Mouse (Mus musculus) heart, adult 11 months (tissue): ENCODE measurements around the gene 1110065P20Rik.
A peak's percentile ranks its signal among the peaks of the same experiment; 100 is the strongest.

Experiments
- DNase-seq: peaks from one replicate; pipeline ENCODE4 v3.0.0; 2022

1110065P20Rik gene

DNA sequence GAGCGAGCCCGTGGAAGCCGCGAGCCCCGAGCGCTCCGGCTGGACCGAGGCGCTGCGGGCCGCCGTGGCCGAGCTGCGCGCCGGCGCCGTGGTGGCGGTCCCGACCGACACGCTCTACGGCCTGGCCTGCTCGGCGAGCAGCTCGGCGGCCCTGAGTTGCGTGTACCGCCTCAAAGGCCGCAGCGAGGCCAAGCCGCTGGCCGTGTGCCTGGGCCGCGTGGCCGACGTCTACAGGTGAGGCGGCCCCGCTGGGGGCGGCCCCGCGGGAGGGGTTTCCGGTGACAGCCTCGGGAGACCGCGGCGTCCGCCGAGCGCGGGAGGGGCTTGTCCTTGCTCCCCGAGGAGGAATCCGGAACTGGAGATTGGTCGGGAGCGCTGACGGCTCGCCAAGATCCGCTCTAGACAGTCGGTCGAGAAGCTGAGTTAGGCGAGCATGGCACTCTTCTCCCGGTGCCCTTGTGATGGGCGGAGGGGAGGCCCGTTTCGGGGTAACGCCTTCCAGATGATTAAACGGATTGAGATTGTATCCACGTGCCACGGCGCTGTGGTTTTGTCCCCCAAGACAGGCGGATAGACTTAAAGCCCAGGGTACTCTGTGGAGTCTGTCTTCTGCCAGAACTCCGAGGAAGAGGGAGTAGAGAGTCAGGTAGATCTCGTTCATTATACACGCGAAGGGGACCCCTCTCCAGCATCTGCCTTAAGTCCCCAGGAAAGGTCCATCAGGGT is at the start of gene 1110065P20Rik:
TSS of gene 1110065P20Rik (minus strand) at position 264 of the 726 bp plus-strand sequence.
- peak; percentile 98 for DNase-seq

DNA sequence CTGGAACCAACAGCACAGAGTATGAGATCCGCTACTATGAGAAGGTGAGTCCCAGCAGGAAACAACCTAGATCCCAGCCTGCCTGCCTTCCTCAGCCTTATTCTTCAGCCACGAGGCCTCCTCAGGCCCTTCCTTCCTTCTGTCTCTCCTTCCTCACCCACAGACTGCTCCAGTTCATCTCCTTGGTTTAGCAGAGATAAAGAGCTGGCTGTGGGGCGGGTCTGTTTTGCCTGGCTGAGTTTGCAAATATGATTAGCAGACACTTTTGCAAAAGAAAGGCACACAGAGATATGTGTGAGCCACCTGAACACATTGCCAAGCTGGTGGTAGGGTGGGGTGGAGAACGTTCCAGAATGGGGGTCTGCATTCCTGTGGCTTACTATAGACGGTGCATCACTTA is 48.9 kb upstream of the 1110065P20Rik start:
- DNase-seq = no peak

DNA sequence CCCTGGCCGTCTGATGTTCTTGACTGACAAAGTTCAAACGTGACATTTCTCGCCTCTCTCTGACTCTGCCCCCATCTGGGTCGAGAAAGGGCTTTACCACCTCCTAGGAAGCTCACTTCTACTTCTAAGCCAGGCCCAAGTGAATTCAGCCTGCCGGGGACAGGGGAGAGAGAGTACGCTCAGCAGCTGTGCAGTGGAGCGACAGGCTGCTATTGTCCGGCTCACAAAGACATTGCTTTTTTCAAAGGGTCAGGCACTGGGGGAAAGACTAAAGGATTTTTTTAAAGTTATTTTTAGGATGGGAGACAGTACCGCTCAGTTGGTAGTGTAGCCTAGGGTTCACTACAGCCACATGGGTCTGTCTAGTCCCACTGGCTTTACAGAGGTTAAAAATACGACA is 47.4 kb upstream of the 1110065P20Rik start:
- no peak for DNase-seq

DNA sequence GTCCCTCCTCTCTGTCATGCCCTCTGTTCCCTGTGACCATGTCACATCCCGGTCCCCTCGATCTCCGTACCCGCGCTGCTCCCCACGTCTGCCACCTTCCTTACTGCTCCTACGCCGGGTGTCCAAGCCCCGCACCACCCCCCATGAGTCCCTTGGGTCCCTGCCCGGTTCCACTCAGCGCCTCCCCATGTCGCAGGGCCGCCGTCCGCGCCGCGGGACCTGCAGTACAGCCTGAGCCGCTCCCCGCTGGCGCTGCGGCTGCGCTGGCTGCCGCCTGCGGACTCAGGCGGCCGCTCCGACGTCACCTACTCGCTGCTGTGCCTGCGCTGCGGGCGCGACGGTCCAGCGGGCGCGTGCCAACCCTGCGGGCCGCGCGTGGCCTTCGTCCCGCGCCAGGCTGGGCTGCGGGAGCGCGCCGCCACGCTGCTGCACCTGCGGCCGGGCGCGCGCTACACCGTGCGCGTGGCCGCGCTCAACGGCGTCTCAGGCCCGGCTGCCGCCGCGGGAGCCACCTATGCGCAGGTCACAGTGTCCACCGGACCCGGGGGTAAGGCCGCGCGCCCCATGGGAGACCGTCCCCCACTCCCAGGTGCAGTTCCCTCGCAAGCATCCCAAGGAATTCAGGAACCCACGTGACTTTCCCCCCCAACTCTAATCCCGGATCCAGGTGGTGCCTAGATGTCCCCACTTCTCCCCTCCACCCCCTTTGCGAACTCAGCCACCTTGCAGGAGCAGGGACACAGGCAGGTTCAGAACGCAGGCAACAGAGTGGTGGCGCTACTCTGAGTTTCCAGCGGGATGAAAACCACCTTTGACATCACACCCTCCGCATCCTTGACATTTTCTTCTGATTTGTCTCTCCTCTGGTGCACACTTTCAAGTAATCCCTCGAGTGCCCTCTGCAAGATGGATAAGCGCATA is 43.8 kb upstream of the 1110065P20Rik start:
- no peak for DNase-seq

DNA sequence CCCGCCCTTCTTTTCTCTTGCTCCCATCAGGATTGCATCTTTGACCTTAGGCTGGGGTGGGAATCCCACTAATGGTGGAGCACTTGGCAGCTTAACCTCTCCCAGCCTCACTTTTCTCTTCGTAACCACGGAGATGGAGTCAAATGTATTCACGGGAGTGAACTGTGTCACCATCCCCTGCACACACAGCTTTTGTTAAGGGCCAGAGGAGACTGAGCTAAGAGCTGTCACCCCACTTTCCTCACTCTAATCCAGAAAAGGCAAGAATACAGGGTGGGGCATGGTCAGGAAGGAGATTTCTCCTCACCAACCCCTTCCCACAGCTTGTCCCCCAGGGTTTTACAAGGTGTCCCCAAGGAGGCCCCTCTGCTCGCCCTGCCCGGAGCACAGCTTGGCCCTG is 42.8 kb upstream of the 1110065P20Rik start:
- no peak for DNase-seq

DNA sequence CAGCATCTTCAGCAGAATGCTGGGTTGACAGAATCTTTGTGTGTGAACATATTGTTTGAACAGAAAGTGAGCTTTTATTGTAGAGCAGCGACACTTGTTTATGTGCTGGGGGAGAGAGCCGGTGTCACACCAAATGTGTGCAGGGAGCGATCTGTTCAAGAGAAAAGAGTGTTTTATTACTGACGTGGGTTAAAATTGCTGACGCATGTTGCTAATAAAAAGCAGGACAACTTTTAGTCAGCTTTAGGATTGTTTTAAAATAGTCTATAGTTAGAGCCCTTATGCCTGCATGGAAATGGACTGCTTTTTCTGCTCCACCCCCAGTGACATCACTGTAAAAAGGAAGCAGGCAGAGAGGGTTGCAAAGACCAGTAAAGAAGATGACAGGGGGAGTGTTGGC is 39.8 kb upstream of the 1110065P20Rik start:
- no peak for DNase-seq

DNA sequence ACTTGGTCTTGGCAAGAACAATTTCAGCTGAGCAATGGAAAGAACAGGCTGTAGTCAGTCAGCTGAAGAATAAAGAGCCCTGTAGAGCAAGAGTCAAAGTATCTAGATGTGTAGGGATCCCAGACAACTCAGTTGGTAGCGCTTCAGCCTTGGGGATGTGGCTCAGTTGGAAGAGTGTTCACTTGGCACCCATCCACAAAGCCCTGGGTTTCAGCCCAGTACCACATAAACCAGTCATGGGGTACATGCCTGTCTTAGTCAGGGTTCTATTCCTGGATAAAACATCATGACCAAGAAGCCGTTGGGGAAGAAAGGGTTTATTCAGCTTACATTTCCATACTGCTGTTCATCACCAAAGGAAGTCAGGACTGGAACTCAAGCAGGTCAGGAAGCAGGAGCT is 38.9 kb upstream of the 1110065P20Rik start:
- no peak for DNase-seq

DNA sequence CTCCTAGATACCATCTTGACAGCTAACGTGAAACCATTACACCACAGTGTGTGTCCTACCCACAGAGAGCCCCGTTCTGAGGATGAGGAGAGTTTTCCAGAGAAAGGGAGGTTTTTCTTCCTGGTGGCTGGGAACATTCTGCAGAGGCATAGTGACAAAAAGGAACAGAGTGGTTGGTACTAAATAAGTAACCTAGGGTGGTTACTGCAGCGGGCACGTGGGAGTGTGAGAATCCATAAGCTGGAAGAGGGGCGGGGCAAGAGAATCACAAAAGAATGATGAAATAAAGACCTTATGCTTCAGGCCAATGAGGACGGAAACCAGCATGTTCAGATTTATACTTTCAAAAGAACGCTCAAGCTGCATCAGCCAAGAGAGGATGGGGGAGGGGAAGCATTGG is 37.7 kb upstream of the 1110065P20Rik start:
- DNase-seq = no peak

DNA sequence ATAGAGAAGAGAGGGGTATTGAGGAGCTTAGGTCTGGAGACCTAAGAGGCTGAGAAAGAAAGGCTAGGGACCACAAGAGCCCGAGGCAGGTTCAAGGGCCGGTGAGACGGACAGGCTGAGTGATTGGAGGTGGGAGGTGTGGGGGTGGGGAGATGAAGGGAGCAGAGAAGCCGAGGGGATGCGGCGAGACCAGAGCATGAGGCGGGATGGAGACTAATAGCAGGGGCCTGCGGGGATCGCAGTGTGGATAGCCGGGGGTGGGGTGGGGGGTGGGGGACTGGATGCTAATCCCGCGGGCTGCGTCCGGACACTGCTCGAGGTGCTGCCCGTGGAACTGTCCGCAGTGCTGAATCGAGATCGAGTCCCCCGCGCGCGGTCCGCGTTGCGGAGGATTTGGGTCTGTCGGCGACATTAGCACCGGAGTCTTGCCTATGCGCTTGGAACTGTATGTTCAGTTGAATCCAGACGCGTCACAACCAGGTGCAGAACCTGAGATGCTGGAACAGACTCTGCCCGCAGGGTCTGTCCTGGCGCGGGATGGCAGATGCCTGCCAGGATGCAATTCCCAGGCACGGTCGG is 31.2 kb upstream of the 1110065P20Rik start:
- DNase-seq = no peak

DNA sequence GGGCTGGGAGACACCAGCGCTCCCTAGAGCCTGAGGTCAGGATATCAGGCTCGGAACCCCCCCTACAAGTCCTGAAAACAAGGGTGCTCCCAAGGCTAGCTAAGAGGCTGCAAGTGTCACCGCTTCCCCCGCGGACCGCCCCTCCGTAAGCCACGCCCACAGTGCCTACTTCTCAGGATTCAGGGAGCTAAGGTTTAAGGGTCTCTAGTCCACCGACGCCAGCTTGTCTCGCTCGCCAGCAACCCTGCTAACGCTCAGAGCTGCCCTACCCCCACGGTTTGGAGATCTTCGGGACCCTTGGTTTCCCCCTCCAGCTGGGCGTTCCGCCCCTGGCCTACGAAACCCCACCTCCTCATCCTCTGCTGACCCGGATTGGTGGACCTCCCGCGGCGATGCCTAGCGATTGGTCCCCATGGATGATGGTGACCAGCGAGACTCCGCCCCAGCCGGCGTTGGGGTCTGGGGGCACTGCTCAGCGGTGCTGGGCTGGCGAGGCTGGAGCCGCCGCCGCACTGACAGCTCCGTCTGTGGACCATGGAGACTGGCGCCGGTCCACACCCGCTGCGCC is 30.4 kb upstream of the 1110065P20Rik start:
- DNase-seq = no peak

DNA sequence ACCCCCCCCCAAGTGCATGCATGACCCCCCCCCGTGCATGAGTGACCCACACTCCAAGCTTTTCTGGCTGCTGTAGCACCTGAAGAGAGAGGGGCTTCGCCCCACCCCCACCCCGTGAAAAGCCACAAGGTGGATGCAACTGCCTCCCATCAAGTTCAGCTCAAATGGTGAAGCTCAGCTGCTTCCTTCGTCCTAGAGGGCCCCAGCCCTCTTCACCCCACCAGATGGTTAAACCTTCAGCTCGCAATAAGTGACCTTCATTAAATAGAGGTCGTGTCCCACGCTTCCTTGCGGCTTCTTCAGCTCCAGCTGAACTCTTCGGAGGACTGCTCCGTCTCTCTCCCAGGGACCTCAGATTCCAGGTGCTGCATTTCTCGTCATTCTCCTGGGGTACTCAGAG is 29.6 kb upstream of the 1110065P20Rik start, which contains the start of gene Epha10:
TSS of gene Epha10 (plus strand) at position 301 of the 400 bp plus-strand sequence.
- no peak for DNase-seq

DNA sequence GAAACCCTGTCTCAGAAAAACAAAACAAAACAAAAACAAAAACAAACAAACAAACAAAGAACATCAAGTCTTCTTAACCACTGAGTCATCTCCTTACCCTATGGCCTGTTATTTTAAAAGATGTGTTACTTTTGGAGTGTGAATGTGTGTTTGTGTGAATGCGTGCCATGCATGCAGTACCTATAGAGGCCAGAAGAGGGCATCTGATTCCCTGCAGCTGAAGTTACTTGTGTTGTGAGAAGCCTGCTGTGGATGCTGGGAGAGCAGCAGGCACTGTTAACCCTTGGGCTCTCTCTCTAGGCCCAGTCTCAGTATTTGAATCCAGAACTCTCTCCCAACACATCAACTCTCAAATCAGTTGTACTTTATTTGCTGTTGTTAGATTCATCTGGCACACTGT is 21.7 kb upstream of the 1110065P20Rik start:
- DNase-seq = no peak

DNA sequence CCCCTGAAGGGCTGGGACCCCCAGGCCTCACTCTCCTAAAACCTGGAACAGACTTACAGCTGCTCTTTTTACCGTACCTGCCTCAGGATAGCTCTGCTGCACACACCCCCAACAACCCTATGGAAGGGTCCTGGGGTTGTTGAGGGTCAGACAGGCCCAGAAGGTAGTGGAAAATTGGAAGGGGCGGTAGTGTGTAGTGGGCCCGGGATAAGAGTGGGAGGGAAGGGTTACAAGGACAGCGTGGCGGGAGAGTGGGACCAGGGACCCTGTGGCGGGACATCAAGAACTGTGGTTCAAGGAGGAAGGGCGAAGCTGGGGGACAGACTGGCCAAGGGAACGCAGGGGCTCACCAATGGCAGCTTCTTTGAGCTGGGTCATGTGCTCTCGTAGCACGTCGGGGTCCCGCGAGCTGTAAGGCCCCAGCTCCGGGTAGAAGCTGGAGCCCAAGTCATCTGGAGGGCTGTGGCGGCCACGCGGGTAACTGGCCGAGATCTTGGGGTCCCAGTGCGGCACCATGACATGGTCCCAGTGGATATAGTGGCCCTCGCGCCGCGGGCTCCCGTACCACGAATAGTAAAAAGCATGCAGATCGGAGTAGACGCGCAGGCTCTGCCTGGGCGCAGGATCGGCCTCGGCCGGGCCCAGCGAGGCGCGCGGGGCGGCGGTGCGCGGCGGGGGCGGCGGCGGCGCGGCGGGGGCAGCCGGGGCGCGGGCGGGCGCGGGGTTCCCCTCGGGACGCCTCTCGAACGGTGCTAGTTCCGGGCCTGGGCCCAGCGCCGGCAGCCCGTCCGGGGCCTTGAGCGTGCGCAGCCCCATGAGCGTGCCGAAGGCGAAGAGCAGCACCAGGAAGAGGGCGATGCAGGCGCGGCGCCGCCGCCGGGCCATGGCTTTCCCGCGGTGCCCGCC is 10.5 kb upstream of the 1110065P20Rik start, which contains the start of gene Maneal:
TSS of gene Maneal (minus strand) at position 889 of the 906 bp plus-strand sequence.
- no peak for DNase-seq

DNA sequence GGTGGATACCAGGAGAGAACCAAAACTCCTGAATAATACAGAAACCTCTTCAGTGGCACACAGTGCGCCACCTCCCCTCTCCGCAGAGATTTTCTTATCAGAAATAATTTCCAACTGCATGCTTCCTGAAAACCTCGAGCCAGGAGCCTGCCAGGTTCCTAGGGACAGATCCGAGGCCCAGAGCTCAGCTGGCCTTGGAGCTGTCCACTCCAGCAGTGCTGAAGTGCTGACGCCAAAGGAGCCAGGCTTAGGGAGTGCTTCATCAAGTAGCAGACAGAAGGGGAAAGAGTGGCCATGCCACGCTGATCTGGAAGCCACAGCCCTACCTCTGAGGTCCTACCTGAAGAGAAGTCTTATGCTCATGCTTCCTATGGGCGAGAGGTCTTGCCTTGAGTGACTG is 9.4 kb upstream of the 1110065P20Rik start:
- DNase-seq = no peak

DNA sequence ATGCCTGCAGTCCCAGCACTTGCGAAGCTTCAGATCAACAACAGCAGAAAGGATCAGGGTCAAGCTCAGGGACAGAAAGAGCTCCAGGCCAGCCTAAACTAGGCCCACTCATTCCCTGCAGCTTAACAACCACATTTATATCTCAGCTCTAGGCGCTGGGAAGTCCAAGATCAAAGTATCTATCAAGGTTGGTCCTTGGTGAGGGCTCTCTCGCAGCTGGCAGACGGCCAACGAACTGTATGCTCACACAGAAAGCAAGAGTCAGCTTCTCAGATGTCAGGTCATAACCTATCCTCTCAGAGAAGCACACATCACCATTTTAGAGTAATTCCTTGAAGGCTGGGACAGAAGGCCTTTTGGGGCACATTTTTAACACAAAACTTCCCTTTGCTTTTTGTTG is 7.4 kb upstream of the 1110065P20Rik start:
- DNase-seq = no peak

DNA sequence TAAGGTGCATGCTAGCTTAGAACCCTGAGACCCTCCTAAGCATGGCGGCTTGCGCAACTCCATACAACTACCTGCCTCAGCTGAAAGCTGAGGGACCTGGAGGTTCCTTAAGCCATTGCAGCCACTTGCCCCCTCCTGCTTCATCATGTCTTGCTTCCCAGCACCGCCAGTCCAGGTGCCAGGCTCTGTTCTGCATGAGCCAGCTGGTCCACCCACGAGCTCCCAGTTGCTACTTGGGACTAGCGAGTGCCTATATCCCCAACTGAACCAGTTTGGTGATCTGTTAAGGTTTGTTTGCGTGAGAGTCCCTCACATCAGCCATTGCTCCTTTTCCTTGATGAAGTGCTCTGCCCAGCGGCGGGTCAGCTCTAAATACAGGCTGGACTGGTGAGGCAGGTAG is 5.3 kb upstream of the 1110065P20Rik start:
- no peak for DNase-seq

DNA sequence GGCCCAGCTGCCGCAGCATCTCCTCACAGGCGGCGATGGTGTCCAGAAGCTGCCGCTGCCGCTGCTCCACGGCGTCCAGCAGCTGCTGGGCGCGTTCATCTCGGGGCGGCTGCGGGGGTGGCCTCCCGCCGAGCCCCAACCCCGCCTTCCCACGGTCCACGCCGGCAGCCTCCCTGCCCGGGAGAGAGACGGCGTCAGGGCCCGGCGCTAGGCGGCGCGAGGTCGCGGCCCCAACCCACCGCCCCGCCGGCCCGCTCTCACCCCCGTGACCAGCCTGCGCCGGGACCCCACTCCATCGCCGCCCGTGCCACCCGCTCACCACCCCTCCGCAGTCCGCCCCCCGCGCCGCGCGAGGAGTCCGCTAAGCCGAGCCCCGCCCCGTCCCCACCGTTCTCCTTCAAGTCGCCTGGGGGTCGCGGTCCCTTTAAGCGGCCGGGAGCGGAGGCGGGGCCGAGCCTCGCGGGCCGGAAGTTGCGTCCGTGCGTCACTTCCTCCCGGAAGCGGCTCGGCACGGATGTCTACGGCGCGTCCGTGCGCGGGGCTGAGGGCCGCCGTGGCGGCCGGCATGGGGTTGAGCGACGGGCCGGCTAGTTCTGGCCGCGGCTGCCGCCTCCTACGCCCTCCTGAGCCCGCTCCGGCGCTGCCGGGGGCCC is 609 bp downstream of the 1110065P20Rik start, which contains the start of gene Yrdc:
TSS of gene Yrdc (plus strand) at position 419 of the 653 bp plus-strand sequence.
- DNase-seq = peak; percentile 99

DNA sequence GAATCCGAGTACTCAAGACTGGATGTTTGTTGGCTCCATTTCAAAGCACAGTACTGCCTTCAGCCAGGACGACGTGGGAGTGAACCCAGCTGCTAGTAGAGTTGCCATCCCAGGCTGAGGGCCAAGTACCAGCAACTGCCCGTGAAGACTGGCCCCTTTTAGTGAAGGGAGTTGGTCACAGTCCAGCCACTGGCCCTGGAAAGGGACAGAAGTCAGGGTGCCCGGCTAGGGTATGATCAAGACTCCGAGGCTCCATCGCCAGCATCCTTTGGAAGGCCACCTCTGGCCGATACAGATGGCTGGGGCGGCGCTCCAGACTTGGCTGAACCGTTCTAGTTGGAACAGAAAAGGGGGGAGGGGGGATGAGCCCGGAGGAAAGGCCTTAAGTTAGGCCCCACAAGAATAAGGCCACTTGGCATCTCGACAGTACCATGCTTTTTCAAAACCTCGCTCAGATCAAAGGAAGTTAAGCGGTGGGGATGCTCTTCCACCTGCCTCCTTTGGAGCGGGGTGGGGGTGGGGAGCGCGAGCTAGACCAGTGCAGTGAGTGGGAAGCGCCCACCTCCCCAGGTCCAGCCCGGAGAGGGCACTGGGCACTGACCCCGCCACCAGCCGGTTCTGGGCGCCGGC is 1.2 kb downstream of the 1110065P20Rik start:
- DNase-seq = peak; percentile 97

DNA sequence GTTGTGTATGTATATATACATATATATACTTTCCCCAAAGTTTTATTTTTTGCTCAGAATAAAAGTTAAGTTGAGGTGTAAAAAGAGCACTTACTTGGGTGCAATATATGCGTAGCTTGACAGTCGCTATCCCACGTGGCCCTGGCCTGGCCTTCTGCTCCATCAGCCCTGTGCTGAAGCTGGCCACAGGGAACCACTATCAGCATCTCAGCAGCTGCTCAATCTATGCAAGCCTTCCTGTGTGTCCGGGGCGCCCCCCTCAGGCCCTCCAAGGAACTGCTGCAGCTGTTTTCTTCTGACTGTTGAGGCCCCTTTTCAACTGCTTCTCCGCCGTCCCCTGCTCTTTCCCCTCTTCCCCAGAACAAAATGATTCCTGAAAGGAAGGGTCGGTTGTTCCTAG is 3.4 kb downstream of the 1110065P20Rik start:
- DNase-seq = peak; percentile 97

DNA sequence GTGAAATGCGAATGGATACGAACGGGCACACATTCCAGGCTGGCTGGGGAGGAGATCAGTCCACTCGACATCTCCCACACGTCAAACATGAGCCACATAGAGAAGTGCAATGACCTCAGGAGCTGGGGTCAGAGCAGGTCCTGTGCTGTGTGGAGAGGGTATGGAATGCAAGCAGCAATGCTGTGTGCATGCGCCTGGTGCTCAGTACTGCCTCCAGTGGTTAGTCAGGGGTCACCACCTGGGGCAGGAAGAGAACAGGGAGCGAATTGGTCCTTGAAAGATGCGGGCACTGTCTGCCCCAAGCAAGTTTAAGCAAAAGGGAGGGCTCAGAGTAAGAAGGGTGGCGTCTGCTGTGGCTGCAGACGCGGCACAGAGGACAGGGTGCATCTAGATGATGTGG is 7.5 kb downstream of the 1110065P20Rik start:
- no peak for DNase-seq

DNA sequence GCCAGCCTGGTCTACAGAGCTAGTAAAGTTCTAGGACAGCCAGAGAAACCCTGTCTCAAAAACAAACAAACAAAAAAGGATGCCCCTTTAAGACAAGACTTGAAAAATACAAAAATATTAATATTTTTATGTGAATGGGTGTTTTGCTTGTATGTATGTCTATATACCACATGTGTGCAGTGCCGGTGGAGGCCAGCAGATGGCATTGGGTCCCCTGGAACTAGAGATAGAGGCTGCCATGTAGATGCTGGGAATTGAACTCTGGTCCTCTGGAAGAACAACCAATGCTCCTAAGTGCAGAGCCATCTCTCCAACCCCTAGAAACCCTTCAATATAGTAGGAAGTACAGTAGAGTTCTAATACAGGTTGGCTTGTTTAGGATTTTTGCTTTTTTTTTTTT is 10.0 kb downstream of the 1110065P20Rik start:
- DNase-seq = no peak
